17 mouse cellular contexts compared by ENCODE assay signal in the genomic region with DNA sequence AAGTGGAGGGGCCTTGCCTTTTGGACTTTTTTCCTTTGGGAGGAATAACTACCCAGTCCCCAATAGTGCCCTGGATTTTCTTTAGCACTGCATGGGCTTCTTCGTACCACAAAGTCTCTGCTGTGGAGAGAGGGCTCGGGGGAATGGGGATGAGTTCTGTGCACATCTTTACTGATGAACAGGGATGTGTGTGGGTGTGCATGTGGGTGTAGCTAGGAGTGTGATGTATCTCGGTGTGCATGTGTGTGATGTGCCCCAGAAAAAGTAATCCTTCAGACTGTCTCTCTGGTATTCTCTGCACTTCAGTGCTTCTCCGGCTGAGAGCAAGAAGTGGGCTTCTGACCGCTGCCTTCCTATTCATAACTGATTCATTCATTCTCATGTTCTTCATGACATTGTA. TPM values are rescaled to one million over a fixed set of nuclear protein-coding genes. Genes with fewer than 3 reads are reported as not detected.
"Had no signal": no experiment of that assay in that cellular context is flagged by ENCODE, and none has a peak within 500 bp of the region (broad histone marks: within the 10 kb centered on the region; RNA-seq: fewer than 3 reads in every experiment).

No protein-coding gene starts in this region.

- H3K4me3 ChIP-seq: midbrain, embryonic 10.5 days; neural tube, embryonic 13.5 days had no signal

- H3K9me3 ChIP-seq: intestine, embryonic 15.5 days; kidney, embryonic 15.5 days; liver, embryonic 15.5 days; midbrain, embryonic 10.5 days; neural tube, embryonic 13.5 days had no signal

- DNase-seq: kidney, adult 18-20 months; kidney, postnatal 14 days; layer of hippocampus, postnatal 36 days; left cerebral cortex, postnatal 4 days; lung, adult 2 months; lung, postnatal 10 days; lung, postnatal 4 days; right cerebral cortex, postnatal 4 days; spleen, adult 18-20 months; thymus, postnatal 36 days had no signal

- H3K9ac ChIP-seq: intestine, embryonic 15.5 days; kidney, embryonic 15.5 days; liver, embryonic 15.5 days; neural tube, embryonic 13.5 days had no signal

- H3K27ac ChIP-seq: intestine, embryonic 15.5 days; kidney, embryonic 15.5 days; liver, embryonic 15.5 days; midbrain, embryonic 10.5 days; neural tube, embryonic 13.5 days had no signal

- H3K36me3 ChIP-seq: intestine, embryonic 15.5 days; kidney, embryonic 15.5 days; liver, embryonic 15.5 days; neural tube, embryonic 13.5 days had no signal

RNA-seq across cellular contexts. Expression of a gene that starts 28.8 kb away (rescaled TPM):
- polyA plus RNA-seq: large intestine, adult 2 months; lung, adult 2 months; stomach, embryonic 14.5 days had no signal
